Mouse (Mus musculus) common myeloid progenitor, adult 5-6 weeks (primary cell): ENCODE measurements around the gene Scn10a. TPM values are rescaled to one million over a fixed set of nuclear protein-coding genes. Genes with fewer than 3 reads are reported as not detected.

Experiments used
- ATAC-seq: replicated peaks from 2 replicates; pipeline ENCODE4 v1.8.0; 2016; ENCODE audit warnings: low read depth, mild to moderate bottlenecking, moderate TSS enrichment, inconsistent platforms; ENCODE audit not compliant: poor library complexity, severe bottlenecking
- total RNA-seq: library from RNA; stranded (forward); fragments of 200-1000, 187-1606 nt; gene quantifications from 2 replicates; pipeline ENCODE4 v1.2.3, GENCODE M21; 2017

Scn10a gene
- total RNA-seq, 1 experiment from 2014 or later: not detected

DNA sequence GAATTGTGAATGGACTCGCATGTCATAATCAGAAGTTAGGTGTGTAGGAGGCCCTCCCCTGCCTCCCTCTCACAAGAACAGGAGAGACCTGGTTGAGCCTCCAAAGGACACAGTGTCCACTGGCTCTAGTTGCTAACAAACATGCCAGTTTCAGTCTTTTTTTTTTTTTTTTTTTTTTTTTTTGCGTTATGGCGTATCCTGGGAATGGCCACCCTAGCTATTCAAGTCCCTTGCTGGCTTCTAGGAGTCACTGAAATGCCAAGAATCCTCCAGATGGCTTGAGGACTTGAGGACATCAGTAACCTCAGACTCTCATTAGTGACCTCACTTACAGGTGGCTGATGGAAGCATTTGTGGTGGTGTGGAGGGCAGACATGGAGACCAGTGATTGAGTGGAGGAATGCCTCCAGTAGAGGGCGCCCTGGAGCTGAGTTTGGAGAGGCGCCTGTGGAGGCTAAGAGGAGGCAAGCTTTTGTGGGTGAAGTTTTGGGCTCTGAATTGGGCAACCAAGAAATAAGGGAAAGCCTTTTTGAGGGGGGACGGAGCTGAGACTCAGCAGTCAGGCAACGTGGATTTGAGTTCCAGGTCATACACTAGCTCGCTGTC is 72.1 kb downstream of the Scn10a start:
- ATAC-seq: peak; percentile 89

DNA sequence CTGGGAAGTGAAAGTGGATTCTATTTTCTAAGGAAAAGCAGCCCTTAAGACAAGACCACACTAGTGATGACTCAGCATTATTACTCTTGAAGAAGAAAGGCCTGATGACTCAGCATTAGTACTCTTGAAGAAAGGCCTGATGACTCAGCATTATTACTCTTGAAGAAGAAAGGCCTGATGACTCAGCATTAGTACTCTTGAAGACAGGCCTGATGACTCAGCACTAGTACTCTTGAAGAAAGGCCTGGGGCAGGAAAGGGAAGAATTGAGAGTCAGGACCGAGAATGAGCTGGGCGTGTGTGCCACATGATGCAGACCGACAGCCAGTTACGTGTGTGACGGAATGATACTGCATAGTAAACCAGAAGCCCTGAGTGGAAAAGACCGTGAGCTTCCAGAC is 77.1 kb downstream of the Scn10a start:
- ATAC-seq: no peak; the same call in 1 of the 2 replicates

DNA sequence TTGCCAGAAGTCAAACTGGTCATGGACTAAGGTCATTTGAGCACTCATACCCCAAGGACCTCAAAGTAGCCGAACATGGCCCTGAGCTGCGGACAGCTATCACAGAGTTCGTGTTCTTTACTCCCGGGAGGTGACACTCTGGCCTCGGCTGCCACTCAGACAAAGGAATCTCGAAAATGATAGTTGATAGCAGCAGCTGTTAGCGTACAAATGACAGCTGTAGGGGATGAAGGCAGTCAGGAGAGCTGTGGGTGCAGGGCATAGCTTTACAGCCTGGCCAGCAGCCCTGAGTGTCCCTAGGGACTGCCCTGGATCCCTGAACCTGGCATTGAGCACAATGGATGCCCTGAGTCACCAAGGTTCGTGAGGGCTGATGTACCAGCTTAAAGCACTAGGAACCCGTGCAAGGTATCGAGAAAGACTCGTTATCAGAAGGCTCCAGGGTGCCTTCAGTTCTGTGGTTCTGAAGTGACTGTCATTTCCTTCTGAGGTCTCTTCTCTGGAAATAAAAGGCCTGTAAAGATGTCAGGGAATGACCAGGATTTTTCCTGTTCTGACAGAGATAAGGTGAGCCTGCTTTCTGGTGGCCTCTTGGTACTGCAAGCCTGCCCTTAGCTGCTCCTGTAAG is 84.8 kb downstream of the Scn10a start:
- ATAC-seq: no peak

DNA sequence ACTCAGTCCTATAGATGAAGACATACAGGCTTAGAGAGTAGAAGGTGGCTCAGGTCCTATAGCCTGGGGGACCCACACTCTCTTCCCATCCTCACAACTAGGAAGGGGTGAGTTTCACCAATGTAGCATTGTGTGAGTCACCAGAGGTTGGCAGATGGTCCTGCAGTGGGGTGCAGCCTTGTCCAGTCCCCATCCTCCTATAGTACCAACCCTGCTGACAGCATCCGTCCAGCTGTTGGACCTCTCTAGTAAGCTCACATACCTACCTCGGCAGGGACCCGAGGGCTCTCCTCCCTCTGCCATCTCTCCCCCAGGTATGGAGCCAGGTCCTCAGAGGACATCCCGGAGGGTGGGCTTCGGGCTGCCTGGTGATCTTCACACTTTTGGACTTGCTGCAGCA is 85.6 kb downstream of the Scn10a start:
- ATAC-seq: no peak

DNA sequence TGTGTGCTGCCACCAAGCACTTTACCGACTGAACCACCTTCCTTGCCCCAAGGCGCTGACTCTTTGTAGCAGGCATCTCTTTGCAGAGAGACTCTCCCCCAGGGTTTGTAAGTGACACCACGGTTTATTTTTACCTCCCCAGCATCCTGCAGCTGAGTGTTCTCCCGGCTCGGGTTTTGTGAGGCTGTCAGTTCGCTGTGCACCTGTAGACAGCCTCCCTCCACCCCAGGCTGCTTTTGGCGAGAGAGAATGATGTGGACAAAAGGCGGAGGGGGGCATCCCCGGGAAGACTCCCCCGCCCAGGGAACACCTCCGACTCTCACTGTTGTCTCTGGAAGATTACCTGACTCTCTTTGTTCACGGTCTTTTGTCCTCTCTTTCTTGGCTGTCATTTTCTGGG is 86.3 kb downstream of the Scn10a start:
- no peak for ATAC-seq

DNA sequence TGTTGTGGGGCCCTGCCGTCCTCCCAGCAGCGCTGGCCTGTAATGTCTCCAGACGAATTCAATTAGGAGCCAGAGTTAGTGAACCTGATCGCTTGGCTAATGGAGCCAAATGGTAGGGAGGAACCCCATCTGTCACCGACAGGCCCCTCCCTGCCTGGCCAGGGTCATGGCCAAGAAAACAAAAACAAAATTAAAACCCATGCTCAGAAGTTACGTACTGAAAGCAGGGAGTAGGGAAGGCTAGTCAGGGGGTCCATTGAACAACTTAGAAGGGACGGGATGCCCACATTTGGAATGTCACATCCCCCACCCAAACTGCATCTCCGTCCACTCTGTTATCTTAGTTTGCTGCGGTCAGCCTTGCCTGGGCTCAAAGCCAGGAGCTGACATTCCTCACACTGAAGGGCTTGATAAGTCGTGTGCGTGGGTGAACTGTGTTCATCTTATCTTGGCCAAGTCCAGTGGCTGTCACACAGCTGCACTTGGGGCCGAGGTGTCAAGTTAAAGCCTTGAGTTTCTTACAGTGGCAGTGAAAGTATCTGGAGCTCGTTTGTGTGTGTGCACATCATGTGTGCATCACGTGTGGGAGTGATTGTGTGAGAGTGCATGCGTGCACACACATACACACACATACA is 87.1 kb downstream of the Scn10a start:
- 0 out of 2 replicates have a peak, but pooled peaks have one; percentile 55 for ATAC-seq

DNA sequence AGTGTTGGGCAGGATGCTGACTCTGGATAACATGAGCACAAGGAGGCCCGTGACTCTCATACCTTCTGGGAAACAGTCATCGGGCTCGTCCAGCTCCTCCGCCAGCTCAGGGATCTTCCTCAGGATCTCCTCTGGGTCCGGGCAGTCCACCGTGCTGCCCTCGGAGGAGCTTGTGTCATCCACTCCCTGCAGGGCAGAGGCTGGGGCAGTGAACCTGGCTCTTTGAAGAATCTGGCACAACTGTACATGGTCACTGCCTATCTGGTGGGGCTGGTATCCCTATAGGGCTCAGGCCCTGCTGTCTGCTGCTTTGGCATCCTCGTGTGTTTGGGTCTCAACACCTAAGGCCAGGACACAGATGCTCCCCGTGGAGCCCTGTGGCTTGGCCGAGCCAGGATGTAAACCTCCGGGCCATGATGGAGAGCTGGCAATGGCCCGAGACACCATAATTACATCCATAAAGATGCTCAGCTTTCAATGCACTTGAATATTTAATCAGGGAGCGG is 87.7 kb downstream of the Scn10a start:
- no peak for ATAC-seq

DNA sequence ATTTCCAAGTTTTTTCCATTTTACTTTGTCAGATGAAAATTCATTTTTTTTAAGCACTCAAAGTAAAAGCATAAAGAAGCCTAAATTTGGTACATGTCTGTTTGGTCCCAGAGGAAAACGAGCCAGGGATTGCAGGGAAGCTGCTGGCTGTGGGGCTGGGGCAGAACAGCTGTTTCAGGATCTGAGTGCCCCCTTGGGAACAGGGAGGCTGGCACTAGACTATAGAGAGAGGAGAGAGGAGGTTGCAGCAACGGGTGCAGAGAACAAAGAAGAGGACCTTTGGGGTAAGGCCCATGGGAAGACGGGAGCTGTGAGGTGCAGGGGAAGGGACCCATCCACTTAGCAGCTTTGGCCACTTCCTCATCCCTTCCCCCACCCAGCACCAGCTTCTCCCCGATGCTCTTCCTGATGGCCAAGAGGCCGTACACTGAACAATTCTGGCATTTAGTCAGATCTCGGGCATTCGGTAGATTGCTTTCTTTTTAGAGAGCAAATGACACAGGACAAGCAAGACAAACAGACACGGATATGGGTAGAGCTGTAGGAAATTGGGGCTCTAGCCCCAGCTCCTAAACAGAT is 90.3 kb downstream of the Scn10a start:
- 0 out of 2 replicates have a peak, but pooled peaks have one; percentile 32 for ATAC-seq

DNA sequence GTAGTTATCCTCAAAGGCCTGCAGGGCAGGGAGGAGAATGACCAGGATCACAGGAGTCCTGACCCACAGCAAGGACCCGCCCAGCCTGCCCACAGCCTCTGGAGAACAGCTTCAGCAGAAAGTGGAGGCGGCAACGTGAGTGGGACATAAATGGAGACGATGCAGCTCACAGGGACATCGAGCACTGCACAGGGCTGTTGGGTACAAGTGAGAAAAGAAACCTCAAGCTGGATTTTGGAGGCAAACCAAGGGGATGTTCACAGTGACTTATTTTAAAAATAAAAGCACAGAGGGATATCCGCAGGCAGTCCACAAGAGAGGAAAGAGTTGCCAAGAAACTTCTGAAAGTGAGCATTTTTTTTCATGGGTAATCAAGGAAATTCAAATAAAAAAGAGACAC is 91.9 kb downstream of the Scn10a start:
- no peak for ATAC-seq

DNA sequence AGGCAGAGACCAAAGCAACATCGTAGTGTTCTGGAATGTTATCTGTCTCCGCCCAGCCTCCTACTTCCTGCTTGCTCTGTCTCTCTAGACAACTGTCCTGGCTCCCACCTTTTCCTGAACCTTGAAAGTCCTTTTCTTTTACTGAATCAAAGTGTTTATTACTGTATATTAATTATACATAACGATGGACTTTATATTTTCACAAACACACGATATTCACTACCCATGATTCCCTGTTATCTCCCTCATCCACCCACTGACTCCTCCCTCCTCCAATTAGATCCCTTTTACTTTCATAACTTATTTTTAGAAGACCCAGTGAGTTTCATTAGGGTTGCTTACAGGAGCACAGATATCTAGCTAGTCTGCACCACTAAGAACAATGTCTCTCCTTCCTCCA is 95.0 kb downstream of the Scn10a start:
- no peak for ATAC-seq

DNA sequence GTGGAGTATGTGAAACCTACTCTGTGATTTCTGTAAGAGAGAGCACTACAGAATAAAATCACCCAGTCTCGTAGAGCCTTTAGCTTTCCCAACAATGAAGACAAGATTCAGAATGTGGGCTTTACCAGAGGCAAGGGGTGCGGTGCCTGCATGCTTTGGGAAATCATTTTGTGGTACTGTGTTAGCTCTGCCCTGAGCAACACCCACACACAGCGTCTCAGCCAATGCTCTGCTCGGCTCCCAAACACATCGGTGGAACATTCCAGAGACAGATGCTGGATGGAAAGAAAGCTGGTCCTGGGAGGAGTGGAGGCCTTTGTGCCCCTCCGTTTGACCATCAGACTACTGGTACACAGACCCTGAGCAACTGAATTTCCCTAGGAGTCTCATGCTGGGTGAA is 104.3 kb downstream of the Scn10a start:
- no peak for ATAC-seq

DNA sequence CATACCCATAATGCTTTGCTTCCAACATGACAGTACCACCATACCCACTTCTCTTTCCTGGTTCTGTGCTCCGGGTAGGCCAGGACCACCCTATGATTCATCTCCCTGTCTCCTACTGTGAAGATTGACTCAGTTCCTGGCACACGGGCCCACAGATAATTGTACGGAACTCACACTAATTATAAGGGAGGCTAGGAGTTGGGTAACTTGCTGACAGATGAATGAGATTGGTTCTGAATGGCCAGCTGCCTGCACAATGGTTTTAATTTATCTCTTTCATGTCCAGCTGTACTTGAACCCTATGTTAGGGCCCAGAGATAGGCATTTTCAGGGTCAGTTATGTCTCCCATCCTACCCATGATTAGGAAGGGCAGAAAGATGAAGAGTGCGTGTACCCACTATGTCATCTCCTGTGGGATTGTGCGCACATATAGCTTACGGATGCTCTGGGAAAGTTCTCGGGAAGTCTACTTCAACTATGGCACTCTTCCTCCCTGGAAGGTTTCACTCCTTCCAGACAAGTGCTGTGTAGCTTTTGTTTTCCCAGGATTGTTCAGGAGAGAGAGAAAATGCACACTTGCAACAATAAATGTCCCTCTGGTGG is 108.5 kb downstream of the Scn10a start:
- no peak for ATAC-seq

DNA sequence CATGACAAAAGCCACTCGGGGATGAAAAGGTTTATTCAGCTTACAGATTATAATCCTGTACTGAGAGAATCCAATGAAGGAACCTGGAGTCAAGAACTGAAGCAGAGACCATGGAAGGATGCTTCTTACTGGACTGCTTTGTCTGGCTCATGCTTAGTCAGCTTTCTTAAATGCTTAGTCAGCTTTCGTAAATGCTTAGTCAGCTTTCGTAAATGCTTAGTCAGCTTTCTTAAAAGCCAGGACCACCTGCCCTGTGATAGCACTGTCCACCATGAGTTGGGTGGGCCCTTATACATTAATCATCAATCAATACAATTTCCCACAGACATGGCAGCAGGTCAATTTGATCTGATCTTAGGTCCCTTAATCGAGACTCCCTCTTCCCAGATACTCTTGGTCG is 112.2 kb downstream of the Scn10a start:
- ATAC-seq: no peak

DNA sequence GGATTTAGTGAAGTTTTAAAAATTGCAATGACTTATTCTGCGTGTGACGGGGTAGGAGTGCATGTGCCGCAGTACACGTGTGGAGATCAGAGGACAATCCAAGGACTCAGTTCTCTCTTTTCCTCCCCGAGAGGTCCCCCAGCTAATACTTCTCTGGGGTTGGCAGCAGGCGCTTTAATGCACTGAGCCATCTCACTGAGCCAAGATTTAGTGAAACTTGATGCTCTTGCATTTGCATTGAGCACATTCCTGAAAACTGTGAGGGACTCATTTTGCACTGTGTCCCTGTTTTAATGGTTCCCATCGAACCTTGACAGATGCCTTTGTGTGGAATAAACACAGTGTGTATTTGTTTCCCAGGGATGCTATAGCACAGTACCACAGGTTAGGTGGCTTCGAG is 114.5 kb downstream of the Scn10a start:
- no peak for ATAC-seq

DNA sequence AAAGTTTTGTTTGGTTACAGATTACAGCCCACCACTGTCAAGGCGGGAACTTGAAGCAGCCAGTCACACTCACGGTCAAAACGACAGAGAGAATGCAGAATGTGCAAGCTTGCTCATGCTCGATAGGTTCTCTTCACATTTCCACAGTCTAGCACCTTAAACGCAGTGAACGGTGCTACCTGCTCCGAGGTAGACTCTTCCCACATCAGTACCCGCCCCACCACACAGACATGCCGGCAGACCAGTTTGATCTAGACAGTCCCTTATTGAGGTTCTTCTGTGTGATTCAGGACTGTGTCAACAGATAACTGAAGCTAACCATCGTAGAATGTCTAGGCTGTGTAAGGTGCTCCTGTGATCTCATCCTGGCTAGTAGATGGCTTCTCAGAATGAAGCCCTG is 120.6 kb downstream of the Scn10a start:
- ATAC-seq: no peak

DNA sequence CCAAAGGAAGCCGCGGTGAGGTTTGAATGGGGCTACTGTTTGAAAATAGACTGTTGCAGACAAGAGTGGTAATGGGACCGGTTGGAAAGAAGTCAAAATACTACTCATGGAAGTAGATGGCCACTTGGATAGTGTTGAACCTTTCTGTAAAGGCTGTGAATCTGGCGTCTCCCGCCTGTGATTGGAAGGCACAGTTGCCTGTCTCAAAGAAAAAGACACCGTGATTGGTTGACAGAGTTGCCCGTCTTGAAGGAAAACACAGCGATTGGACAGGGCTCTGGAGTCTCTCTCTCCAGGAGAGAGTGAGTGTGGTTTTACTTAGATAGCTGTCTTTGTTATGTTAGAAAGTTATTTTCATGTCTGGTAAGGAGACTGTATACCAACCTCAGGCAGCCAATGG is 121.8 kb downstream of the Scn10a start:
- no peak for ATAC-seq

DNA sequence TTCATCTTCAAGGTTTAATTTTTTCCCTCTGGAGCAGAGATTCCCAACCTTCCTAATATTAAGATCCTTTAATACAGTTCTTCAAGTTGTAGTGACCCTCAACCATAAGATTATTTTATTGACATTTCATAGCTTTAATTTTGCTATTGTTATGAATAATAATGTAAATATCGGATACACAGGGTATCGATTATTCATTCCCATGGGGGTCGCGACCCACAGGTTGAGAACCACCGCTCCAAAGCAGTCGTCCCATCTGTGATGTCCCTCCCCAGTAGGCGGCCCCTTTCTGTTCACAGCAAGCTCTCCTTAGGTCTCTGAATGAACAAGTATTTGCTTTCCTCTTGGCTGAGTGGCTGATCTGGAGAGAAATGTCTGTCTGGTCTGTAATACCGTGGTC is 129.5 kb downstream of the Scn10a start:
- no peak for ATAC-seq

DNA sequence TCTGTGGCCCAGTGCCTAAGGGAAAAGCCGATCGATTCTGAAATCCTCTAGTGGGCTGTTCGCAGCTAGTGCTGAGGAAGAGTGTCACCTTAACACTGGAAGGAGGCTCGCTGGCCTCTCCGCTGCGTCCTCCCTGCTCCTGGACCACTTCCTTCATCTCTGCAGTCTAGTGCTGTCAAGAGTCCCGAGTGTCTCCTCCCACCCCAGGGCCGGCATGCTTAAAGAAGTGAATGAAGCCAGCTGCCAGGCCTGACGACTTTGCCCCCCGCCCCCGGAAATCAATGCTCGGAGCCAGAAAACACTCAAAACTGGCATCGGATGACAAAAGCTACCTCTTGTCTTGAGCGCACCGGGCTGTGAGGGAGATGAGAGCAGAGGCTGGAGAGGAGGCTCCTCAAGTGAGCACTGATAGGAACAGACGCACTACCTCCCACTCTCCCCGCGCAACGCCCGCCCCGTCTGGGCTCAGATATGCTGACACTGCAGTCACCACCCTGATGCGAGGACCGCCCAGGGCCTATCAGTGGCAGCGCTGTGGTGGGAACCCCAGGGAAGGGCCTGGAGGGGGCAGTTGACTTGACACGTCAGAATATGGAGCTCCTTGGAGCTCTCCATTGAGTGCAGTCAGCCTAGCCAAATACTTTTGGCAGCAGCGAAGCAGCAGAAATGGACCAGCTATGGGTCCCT is 130.2 kb downstream of the Scn10a start:
- peak; percentile 45; the same call in 1 of the 2 replicates for ATAC-seq

DNA sequence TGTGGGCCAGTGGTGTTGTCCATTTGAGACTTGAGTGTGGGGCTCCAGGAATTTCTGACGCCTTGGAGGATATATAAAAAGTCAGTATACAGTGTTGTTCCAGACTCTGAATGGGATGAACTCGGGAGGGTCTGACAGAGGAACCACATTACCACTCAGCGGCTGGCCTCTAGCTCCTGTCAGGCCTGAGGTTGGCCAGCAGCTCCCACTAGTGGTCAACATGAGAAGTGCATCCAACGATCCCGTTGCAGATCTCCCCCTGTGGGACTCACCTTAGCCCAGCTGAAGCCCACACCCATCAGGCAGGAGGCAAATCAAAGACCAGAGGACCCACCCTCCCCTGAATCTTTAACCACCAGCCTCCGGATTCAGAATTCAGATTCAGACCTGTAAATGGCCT is 138.5 kb downstream of the Scn10a start:
- ATAC-seq: peak; percentile 86

DNA sequence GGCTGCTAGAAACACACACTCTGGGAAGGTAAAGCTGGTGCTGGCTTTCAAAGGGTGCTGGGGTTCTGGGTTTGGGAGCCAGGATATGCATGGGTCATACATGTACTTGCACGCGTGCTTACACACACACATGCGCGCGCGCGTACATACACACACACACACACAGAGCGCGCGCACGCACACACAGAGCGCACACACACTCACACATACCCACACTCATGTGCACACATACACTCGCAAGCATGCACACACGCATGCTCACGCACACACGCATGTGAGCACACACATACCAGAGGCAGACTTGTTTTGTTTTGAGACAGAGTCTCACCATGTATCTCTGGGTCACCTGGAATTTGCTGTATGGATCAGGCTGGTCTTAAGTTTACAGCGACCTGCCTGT is 138.9 kb downstream of the Scn10a start:
- ATAC-seq: no peak
